Mouse (Mus musculus): ENCODE data around the gene Tgfb3. TPM values are rescaled to one million over a fixed set of nuclear protein-coding genes. Genes with fewer than 3 reads are reported as not detected.

Tgfb3 gene
- total and polyA plus RNA-seq, 2 experiments from 2014 or later: 4.4 to 5.9 TPM

DNA sequence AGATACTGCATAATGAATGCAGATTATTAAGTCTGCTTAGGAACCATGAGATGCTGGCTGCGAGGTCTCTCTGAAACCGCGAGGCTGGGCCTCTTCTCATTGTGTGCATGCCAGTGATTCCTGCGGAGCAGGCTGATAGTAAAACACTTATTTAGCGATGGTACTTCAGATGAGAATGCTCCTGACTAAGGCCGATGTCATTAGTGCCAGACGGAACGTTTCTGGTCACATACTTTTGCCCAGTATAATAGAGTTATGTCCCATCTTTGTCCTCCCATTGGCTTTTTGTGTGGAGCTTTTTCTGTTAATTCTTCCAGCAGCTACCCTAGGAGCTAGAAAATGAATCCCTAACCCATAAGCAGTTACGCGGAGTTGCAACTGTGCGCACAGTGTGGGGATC lies 18.9 kb upstream of the Tgfb3 start:
- TF ChIP-seq CTCF (IDR thresholded peaks at IDR 0.05; ENCODE audit: low read depth): no peak
- no peaks in the 10 kb centered on the region for H3K9me3 ChIP-seq (ENCODE audit: low read length)
- H3K4me1 ChIP-seq (ENCODE audit: insufficient read depth, low read length): no peaks in the 10 kb centered on the region
- 55% methylated on average over 11 of the region's 11 CpGs for WGBS
- H3K27ac ChIP-seq: no peak overlapping the region
- no peaks in the 10 kb centered on the region for H3K36me3 ChIP-seq (ENCODE audit: insufficient read depth, low read length)
- no peak overlapping the region for H3K4me2 ChIP-seq (ENCODE audit: low read depth, low read length)
- no peak overlapping the region for H3K4me3 ChIP-seq (ENCODE audit: low read length)
- H3K27me3 ChIP-seq (ENCODE audit: insufficient read depth, low read length): no peaks in the 10 kb centered on the region
- H3K9ac ChIP-seq (replicated peaks; ENCODE audit: low read length): no peak overlapping the region
- DNase-seq (ENCODE audit: low spot score): no peak
- ATAC-seq: no peak

DNA sequence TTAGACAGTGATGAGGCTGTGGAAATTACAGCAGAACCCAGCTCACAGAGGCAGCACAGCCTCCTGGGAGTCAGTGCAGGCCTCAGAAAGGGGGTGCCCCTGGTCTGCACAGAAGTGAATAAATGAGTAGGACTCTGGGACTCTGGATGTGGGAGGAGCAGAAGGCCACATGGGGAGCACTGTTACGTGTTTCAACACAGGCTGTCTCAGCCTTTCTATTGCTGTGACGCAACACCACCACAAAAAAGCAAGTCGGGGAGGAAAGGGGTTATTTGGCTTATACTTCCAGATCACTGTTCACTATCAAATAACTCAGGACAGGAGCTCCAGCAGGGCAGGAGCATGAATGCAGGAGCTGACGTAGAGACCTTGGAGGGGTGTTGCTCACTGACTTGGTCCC lies 17.0 kb upstream of the Tgfb3 start:
- no peak overlapping the region for H3K4me2 ChIP-seq (ENCODE audit: low read depth, low read length)
- no peaks in the 10 kb centered on the region for H3K27me3 ChIP-seq (ENCODE audit: insufficient read depth, low read length)
- ATAC-seq: no peak
- H3K9ac ChIP-seq (replicated peaks; ENCODE audit: low read length): no peak overlapping the region
- H3K36me3 ChIP-seq (ENCODE audit: insufficient read depth, low read length): no peaks in the 10 kb centered on the region
- no peak for DNase-seq (ENCODE audit: low spot score)
- WGBS: 93% methylated on average over 4 of the region's 4 CpGs
- no peak for TF ChIP-seq CTCF (IDR thresholded peaks at IDR 0.05; ENCODE audit: low read depth)
- H3K4me1 ChIP-seq (ENCODE audit: insufficient read depth, low read length): no peaks in the 10 kb centered on the region
- no peak overlapping the region for H3K4me3 ChIP-seq (ENCODE audit: low read length)
- no peak overlapping the region for H3K27ac ChIP-seq
- H3K9me3 ChIP-seq (ENCODE audit: low read length): no peaks in the 10 kb centered on the region

DNA sequence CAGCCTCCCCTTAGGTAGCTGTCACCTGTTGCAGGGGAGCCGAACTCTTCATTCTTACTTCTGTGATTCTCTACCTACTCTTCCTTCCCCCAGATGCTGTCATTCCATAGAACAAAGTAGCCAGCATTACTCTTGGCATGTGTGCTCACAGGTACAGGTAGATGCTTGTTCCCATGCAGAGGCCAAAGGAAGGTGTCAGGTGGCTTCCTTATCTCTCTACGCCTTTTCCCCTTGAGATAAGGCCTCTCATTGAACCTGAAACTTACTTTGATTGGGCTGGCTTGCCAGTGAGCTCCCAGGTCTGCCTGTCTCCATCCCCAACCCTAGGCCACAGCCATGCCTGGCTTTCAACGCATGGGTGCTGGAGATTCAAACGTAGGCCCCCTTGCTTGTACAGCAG lies 15.2 kb upstream of the Tgfb3 start:
- no peak overlapping the region for H3K4me3 ChIP-seq (ENCODE audit: low read length)
- no peaks in the 10 kb centered on the region for H3K4me1 ChIP-seq (ENCODE audit: insufficient read depth, low read length)
- H3K27ac ChIP-seq: no peak overlapping the region
- peaks cover 3% of the 10 kb centered on the region; the same call in 1 of the 2 replicates for H3K36me3 ChIP-seq (ENCODE audit: insufficient read depth, low read length)
- 95% methylated on average over 4 of the region's 4 CpGs for WGBS
- no peak overlapping the region for H3K4me2 ChIP-seq (ENCODE audit: low read depth, low read length)
- DNase-seq (ENCODE audit: low spot score) (no peak), ATAC-seq (no peak)
- no peaks in the 10 kb centered on the region for H3K27me3 ChIP-seq (ENCODE audit: insufficient read depth, low read length)
- no peak for TF ChIP-seq CTCF (IDR thresholded peaks at IDR 0.05; ENCODE audit: low read depth)
- no peak overlapping the region for H3K9ac ChIP-seq (replicated peaks; ENCODE audit: low read length)
- no peaks in the 10 kb centered on the region for H3K9me3 ChIP-seq (ENCODE audit: low read length)

- Histone ChIP-seq H3K4me1 (ENCODE audit: insufficient read depth, low read length) (no peaks in the 10 kb centered on the region), H3K4me3 (ENCODE audit: low read length) (no peak overlapping the region), H3K27ac (no peak overlapping the region), H3K9ac (replicated peaks; ENCODE audit: low read length) (no peak overlapping the region), H3K9me3 (ENCODE audit: low read length) (no peaks in the 10 kb centered on the region), H3K36me3 (ENCODE audit: insufficient read depth, low read length) (peaks cover 8% of the 10 kb centered on the region; the same call in 1 of the 2 replicates), H3K27me3 (ENCODE audit: insufficient read depth, low read length) (no peaks in the 10 kb centered on the region), H3K4me2 (ENCODE audit: low read depth, low read length) (peak overlapping the region; percentile 21; the same call in 1 of the 2 replicates)
- ATAC-seq: 0 out of 2 replicates have a peak, but pooled peaks have one; percentile 51
- no peak for TF ChIP-seq CTCF (IDR thresholded peaks at IDR 0.05; ENCODE audit: low read depth)
- DNase-seq (ENCODE audit: low spot score): peak; percentile 22
- WGBS: 41% methylated on average over 18 of the region's 18 CpGs
Observed at GRCm38 (mm10) chr12:86091601-86092132, 12.8 kb upstream of the Tgfb3 start.

DNA sequence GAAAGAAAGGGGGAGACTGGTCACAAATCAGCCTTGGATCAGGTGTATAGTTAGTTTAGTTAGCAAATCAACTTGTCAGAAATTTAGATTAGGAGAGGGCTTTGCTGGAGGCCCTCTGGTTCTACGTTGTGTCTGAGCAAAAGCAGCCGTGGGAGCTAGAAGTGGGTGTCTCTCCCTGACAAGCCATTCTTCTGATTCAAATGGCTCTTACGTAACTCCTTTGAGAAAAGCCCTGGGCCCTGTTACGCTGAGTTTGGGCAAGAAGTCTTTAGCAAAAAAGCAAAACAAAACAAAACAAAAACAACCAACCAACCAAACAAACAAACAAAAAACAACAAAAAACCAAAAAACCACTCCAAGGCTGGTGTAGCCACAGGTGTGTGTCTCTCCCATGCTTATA lies 11.9 kb upstream of the Tgfb3 start:
- ATAC-seq (no peak), DNase-seq (ENCODE audit: low spot score) (no peak)
- H3K27me3 ChIP-seq (ENCODE audit: insufficient read depth, low read length): no peaks in the 10 kb centered on the region
- H3K9me3 ChIP-seq (ENCODE audit: low read length): no peaks in the 10 kb centered on the region
- H3K4me1 ChIP-seq (ENCODE audit: insufficient read depth, low read length): no peaks in the 10 kb centered on the region
- no peak overlapping the region for H3K4me2 ChIP-seq (ENCODE audit: low read depth, low read length)
- H3K27ac ChIP-seq: no peak overlapping the region
- peaks cover 8% of the 10 kb centered on the region; the same call in 1 of the 2 replicates for H3K36me3 ChIP-seq (ENCODE audit: insufficient read depth, low read length)
- 82% methylated on average over 4 of the region's 4 CpGs for WGBS
- no peak for TF ChIP-seq CTCF (IDR thresholded peaks at IDR 0.05; ENCODE audit: low read depth)
- H3K4me3 ChIP-seq (ENCODE audit: low read length): no peak overlapping the region
- H3K9ac ChIP-seq (replicated peaks; ENCODE audit: low read length): no peak overlapping the region

GRCm38 (mm10) chr12:86088042-86088441 lies 9.2 kb upstream of the Tgfb3 start:
- Histone ChIP-seq H3K4me2 (ENCODE audit: low read depth, low read length) (no peak overlapping the region), H3K9me3 (ENCODE audit: low read length) (no peaks in the 10 kb centered on the region), H3K4me3 (ENCODE audit: low read length) (no peak overlapping the region), H3K27ac (no peak overlapping the region), H3K27me3 (ENCODE audit: insufficient read depth, low read length) (no peaks in the 10 kb centered on the region), H3K4me1 (ENCODE audit: insufficient read depth, low read length) (peaks cover 4% of the 10 kb centered on the region; the same call in 1 of the 2 replicates), H3K36me3 (ENCODE audit: insufficient read depth, low read length) (peaks cover 8% of the 10 kb centered on the region; the same call in 1 of the 2 replicates), H3K9ac (replicated peaks; ENCODE audit: low read length) (no peak overlapping the region)
- no peak for TF ChIP-seq CTCF (IDR thresholded peaks at IDR 0.05; ENCODE audit: low read depth)
- DNase-seq (ENCODE audit: low spot score) (no peak), ATAC-seq (no peak)
- WGBS: 63% methylated on average over 7 of the region's 7 CpGs

DNA sequence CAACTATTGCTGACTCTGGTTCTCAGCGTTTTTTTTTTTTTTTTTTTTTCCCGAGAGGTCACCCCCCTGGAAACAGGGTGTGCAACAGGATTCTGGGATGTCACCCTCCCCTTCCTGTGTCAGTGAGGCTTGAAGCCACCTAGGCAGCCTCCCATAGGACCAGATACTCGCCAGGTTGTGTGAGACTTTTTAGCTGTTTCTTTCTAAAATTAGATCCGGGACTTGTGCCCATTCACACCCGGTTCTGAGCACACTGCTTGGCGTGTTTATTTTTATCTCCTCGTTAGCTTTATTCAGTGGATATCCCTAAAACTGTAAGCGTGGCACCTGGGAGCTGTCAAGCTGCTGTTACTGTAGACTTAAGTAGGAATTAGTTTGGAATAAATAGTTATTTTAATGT lies 7.7 kb upstream of the Tgfb3 start:
- TF ChIP-seq CTCF (IDR thresholded peaks at IDR 0.05; ENCODE audit: low read depth): no peak
- ATAC-seq (no peak), DNase-seq (ENCODE audit: low spot score) (no peak)
- Histone ChIP-seq H3K4me3 (ENCODE audit: low read length) (no peak overlapping the region), H3K27me3 (ENCODE audit: insufficient read depth, low read length) (no peaks in the 10 kb centered on the region), H3K27ac (no peak overlapping the region), H3K4me1 (ENCODE audit: insufficient read depth, low read length) (peaks cover 4% of the 10 kb centered on the region; the same call in 1 of the 2 replicates), H3K9ac (replicated peaks; ENCODE audit: low read length) (no peak overlapping the region), H3K36me3 (ENCODE audit: insufficient read depth, low read length) (peaks cover 8% of the 10 kb centered on the region; the same call in 1 of the 2 replicates), H3K4me2 (ENCODE audit: low read depth, low read length) (no peak overlapping the region), H3K9me3 (ENCODE audit: low read length) (no peaks in the 10 kb centered on the region)
- WGBS: 77% methylated on average over 8 of the region's 8 CpGs

Measured in hindbrain, postnatal 0 days (tissue).